Mouse (Mus musculus) forelimb bud, embryonic 11.5 days (tissue): ENCODE data around the gene Vezf1.
A peak's percentile ranks its signal among the peaks of the same experiment; 100 is the strongest.

Experiments
- DNase-seq: peaks from one replicate; pipeline ENCODE4 v3.0.0-alpha.2; 2012; ENCODE audit warnings: low read depth, low spot score

Gene Vezf1

DNA sequence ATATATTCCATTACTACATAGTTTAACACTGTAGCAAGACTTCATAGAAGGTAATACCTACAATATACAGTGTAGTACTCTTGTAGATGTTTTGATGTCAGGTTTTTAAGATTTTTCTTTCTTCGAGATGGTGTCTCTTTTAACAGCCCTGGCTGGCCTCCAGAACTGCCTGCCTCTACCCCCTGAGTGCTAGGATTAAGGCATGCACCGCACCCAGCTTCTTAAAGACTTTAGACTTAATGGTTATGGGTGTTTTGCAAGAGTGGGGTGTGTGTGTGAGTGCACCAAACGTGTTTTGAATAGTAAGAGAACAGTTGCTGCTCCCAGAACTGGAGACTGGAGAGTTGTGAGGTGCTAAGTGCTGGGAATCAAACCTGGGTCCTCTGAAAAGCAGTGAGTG lies 14.3 kb upstream of the Vezf1 start:
- DNase-seq: no peak

DNA sequence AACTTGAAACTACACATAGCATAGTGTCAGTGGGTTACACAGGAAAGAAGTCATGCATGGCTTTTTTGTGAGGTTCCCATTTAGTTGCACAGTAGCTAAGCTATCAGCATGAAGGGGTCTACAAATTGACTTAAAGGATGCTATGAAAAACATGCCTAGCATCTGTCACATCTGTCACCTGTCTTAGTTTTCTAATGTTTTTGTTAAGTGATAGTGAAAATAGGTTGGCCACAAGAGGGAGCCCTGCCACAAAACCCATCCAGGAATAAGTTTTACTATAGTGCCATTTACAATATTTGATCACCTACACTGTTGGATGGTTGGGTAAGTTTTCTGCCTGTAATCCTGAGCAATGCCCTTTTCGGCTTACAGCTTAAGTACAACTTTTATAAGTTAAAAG lies 13.5 kb upstream of the Vezf1 start:
- peak; percentile 59 for DNase-seq

DNA sequence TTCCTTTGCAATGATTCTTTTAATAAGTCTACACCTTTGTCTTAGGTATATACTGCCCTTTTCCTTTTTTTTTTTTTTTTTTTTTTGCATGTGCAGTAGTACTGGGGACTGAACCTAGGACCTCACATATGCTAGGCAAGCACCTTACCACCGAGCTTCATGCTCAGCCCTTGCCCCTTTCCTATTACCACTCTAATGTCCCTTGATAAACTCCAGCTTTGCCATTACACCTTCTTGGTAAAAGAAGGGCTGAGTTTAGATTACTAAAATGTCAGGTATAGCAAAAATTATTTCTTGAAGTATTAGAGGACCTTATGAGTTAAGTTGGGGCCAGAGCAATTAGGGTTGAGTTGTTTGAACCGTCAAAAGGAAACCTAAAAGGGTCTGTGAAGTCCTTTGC lies 12.3 kb upstream of the Vezf1 start:
- DNase-seq: no peak

DNA sequence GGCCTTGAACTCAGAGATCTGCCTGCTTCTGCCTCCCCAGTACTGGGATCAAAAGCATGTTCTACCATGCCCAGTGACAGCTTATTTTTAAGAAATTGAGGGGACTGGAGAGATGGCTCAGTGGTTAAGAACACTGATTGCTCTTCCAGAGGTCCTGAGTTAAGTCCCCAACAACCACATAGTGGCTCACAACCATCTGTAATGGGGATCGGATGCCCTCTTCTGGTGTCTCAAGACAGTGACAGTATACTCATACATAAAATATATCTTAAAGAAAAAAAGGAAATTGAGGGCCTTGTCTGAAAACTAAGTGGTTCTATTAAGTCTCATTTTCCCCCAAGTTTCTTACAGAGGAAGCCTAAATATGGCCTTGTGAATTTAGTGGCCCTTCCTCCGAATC lies 10.3 kb upstream of the Vezf1 start:
- DNase-seq: no peak

DNA sequence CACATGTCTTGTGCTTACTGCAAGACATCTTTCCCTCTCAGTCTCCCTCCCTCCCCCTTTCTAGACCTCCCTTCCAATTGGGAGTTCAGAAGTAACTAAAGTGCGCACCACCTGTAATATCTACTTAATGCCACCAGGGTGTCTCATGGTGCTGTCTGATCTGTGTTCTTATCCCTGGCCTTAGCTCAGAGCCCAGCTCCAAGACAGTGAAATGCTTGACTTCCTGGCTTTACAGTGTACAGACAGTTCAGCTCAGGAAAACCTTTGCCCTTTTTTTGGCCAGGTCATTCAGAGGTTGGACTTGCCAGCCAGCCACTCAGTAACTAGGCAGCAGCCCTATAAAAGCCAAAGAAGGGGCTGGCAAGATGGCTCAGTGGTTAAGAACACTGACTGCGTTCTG lies 8.9 kb upstream of the Vezf1 start:
- DNase-seq: peak; percentile 67

DNA sequence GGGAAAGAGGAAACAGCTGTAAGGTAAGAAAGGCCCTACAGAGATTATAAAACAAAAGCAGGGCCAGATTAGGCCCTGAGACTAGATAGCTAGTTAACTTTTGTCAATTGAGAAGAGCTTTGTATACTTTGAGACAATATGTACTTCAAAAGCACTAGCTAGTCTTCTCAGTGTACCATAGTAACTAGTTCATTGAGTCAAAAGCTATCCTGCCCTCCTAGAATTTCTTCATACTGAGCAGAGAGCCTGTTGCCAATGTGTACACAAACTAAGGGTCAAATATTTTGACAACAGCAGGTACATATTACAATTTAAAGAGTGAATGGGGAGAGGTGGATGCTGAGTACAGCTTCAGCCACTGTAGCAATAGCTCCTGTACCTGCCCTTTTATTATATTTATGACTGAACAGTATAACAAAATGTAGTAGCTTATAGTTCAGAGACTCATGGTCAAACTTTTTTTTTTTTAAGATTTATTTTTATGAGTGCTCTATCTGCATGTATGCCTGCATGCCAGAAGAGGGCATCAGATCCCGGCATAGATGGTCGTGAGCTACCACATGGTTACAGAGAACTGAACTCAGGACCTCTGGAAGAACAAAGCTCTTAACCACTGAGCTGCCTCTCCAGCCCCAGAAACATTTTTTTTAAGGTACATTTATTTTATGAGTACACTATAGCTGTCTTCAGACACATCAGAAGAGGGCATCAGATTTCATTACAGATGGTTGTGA lies 6.0 kb upstream of the Vezf1 start:
- no peak for DNase-seq

DNA sequence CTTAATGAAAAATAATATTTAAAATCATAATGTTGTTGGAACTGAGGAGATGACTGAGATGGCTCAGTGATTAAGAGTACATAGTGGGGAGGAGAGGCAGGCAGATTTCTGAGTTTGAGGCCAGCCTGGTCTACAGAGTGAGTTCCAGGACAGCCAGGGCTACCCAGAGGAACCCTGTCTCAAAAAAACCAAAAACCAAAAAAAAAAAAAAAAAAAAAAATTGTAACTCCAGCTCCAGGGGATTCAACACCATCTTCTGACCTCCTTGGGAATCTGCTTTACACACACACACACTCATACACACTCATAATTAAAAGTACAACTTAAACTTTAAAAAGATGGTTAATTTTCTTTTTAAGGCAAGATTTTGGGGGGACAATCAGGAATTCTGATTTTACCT lies 2.3 kb upstream of the Vezf1 start:
- no peak for DNase-seq

DNA sequence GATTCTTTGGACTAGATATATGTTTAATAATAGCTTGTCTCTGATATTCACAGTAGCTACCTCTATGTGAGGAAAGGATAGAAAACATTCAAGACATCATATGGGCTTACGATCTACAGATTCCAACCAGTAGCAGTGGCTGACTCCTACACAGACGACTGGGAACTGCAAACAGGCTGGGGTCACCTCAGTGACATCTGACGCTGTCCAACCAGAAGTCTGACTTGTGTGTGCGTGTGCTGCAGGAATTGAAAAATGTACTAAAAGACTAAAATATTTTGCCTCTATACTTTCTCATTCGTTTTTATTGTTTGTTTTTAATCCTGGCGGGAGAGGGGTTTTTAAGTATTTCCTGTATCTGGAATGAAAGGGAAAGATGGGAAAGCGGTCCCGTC lies 891 bp upstream of the Vezf1 start:
- DNase-seq: no peak

DNA sequence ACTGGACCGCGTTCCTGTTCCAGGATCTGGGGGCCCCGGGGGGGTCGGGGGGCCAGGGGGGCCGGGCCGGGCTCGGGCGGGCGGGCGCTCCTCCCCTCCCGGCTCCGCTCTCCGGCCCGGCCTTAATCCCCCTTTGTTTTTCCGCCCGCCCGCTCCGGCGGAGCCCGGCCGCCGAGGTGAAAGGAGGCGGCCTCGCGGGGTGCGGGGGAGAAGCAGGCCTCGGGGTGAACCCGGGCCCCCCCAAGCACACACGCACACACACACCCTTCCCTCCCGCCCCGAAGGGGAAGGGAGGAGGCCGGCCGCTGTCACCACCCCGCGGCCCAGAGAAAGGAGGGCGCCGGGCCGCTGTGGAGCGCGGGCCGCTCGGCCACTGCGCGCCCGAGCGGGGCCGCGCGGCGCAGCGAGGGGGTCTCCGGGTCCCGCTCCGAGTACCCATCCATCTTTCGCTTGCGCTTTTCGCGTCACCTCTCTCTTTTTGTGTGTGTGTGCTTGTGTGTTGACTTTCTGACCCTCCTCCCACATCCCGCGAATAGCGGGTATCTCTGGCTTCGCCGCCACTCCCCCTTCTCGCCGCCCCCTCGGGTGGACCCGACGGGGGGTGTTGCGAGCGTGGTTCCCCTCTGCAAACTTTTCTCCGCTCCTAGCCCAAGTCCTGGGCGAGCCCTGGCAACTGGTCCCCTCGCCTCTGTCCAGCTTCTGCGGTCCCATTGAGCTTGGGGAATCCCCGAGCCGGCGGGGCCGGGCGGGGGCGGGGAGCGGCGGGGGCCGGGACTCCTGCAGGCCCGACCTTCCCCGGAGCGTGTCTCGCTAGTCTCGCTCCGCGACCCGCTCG lies 549 bp downstream of the Vezf1 start:
- no peak for DNase-seq

DNA sequence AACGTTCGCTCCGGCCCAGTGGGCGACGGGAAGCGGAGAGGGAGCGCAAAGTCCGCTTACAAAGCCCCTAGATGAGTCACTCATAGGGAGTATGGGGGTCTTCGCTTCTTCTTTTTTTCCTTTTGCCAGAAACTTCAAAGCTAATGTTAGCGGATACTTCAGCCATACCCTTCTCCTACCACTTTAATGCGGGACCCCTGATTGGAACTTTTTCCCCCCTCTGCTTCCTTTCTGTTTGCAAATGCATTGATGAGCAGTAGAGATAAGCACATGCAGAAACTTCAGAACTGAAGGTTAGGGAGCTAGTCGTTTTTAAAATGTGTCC lies 1.1 kb downstream of the Vezf1 start:
- DNase-seq: no peak

DNA sequence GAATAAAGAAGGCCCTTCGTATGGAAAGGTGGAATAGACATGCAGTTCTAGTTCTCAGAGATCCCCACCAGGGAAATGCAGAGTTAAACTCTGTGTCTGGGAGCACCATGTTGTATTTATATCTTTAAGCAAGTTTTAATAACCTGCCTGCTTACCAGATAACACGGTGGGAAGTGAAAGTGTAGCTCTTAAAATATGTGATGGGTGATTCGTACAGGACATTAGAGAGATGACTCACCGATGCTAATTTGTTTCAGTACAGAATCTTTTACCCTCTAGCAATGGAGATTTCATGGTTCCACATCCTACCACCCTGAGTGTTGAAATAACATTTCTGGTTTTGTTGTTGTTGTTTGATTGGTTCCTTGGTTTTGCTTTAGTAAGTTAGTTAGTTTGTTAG lies 2.3 kb downstream of the Vezf1 start:
- no peak for DNase-seq

DNA sequence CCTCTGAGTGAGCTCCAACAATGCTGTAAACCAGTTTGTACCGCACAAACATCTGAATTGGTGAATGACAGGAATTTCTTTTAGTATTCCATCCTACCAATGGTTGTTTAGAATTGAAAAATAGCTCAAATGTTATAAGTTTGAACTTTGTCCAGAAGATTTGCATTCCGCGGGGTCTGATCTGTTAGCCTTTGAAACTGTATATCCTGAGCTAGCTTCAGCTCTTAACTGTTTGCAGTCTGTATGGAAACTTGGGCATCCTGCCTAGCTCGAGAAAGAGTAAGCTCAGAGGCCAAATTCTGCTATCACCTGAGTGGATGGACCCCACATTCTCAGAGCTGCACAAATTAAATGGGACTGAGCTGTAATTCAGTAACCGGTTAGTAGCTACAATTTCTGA lies 3.0 kb downstream of the Vezf1 start:
- DNase-seq: no peak

DNA sequence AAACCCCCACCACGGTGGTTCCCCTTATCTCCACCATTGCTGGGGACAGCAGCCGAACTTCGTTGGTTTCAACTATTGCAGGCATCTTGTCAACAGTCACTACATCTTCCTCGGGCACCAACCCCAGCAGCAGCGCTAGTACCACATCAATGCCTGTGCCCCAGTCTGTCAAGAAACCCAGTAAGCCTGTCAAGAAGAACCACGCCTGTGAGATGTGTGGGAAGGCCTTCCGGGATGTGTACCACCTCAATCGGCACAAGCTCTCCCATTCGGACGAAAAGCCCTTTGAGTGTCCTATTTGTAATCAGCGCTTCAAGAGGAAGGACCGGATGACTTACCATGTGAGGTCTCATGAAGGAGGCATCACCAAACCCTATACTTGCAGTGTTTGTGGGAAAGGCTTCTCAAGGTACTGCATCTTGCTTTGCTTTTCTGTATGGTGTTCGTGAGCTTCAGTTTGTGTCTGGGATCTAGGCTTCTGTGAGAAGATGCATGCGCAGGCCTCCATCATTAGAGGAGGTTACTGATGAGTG lies 5.3 kb downstream of the Vezf1 start:
- DNase-seq: no peak

DNA sequence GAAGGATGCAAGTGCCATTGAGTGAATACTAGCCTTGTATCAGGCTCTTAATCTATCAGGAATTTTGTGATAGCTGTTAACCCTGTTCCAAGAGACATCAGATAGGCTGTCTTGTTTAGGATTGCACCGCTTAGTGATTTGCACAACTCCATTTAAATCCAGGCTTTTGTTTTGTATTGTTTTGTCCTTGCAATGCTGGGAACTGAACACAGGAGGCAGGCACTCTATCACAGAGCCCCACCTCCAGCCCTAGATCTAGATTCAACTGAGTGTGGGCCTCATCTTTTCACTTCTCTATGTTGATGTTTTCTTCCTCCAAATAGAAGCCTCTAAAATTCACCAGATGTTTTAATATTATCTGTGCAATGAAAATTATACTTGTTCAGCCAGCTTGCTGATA lies 7.6 kb downstream of the Vezf1 start:
- no peak for DNase-seq

DNA sequence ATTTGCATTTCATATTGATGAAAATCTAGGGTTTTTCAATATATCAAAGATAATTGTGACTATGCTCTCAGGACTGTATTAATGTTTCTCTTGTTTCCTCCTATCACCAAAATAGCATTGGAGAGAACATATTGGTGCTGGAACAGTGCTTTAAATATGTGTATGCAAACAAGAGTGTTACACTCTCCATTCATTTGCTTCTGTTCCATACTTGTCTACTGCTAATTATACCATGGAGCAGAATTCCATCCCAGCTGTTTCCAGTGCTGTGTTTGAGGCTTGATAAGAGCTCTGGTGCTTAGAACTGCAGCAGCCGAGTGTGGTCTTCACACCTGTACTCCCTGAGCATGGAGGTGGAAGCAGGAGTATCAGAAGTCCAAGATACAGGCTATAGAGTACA lies 8.3 kb downstream of the Vezf1 start:
- DNase-seq: no peak

DNA sequence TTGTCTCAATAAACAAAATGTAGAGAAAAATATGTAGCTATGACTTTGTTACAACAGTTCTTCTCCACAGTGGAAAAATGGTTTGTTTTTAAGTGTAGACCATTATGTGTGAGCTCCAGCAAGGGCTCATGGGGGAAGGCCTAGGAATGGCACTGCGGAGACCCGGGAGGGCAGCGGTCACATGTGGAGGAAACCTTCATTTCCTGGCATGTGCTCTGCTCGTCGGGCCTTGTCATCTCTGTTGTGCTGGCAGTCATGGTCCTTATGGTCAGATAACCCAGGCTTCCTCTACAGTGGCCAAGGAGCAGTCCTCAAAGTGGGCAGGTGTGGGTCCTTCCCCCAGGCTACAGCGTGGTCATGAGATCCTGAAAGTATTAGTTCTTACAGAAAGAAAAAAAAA lies 15.6 kb downstream of the Vezf1 start:
- DNase-seq: no peak

DNA sequence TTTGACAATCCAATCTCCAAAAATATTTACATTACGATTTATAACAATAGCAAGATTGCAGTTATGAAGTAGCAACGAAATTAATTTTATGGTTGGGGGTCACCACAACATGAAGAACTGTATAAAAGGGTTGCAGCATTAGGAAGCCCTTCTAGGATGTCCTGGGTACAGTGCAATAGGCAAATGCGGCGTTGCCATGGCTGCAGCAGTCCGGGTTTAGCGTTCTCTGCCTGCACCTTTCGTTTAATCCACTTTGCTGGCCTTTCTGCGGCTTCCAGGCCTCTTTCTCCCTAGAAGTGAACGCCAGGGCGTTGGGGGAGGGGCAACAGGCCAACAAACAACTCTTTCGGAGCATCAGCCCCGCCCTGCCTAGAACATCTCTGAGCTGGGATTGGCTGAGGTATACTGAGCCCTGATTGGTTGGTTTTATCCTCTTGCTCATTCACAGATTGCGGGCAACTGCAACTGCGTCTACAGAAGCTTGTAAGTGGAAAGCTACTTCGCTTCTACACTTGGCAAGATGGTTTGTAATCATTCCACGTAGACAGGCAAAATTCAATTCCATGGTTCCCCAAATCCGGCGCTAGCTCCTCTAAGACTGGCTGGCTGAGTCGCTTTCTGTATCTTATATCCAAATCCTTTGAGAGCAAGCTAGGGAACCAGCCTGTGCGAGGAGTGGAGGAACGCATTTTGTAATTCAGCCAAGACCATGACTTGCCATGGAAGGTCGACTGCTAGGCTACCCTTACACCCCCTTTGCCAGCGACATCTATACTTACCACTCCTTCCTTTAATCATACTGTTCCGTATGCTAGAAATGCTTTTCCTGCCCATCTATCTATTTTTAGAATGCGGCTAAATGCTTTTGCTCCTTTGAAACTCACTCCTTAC lies 18.9 kb downstream of the Vezf1 start:
- peak; percentile 96 for DNase-seq

DNA sequence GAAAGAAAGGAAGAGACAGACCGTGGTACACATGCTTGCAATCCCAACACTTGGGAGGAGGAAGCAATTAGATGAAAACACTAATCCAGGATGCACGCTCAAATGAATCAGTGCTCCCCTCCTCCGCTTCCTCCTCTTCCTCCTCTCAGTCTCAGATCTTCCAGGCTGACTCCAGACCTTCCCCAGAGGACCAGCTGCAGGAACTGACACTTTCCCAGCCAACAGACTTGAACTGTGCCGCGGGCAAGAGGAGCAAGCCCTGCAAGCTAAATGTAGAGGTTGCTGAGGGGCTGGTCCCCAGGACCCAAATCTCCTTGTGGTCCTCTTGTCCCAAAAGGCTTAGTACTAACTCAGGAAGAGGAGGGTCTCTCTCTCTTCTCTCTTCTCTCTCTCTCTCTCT lies 21.1 kb downstream of the Vezf1 start:
- DNase-seq: no peak

DNA sequence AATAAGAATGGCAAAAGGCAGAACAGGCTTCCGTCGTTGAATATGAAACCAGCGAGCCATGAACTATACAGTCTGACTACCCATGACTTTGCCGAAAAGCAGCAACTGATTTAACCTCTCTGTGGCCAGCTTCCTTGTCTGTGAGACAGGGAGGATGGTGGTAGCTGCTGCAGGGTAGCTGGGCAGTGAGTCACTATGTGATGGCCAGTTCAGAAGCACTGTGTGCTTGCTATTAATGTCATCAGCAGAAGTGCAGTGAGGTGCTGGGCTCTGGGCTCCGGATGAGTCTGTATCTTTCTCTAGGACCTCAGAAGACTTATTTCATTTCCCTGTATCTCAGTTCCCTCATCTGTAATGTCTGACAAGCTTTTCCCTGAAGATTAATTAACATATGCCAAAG lies 22.2 kb downstream of the Vezf1 start:
- no peak for DNase-seq

DNA sequence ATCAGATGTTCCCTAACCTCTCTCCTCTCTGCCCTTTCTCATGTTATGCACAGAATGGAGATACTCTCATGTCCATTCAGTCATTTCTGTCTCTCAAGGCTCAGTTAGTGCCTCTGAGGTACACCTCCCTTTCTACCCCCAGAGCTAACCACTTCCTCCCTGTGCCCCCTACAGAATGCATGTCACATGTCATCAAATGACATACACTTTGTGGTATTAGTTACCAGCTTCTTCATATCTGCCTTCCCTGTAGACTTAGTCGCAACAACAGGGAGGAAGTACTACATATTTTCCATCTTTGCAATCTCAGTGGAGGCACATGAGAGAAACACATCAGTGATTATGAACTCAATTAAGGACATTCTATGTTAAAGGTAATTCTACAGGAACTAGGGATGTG lies 23.9 kb downstream of the Vezf1 start:
- no peak for DNase-seq

DNA sequence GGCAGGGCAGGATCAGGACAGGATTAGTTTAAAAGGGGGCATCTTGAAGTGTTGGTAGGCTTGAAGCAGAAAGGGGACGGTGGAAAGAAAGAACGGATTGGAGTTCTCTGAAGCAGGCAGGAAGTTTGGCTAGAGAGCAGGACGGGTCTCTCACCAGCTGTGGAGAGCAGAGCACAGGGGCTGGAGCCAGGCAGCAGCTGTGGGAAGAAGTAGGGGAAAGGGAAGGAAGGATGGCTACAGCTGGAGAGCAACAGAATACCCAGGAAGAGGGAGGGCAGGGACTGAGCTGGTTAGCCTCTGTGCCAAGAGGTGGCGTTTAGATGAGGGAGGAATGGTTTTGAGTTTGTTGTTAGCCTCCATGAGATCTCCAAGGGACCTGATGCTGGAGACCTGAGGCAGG lies 29.1 kb downstream of the Vezf1 start:
- no peak for DNase-seq

DNA sequence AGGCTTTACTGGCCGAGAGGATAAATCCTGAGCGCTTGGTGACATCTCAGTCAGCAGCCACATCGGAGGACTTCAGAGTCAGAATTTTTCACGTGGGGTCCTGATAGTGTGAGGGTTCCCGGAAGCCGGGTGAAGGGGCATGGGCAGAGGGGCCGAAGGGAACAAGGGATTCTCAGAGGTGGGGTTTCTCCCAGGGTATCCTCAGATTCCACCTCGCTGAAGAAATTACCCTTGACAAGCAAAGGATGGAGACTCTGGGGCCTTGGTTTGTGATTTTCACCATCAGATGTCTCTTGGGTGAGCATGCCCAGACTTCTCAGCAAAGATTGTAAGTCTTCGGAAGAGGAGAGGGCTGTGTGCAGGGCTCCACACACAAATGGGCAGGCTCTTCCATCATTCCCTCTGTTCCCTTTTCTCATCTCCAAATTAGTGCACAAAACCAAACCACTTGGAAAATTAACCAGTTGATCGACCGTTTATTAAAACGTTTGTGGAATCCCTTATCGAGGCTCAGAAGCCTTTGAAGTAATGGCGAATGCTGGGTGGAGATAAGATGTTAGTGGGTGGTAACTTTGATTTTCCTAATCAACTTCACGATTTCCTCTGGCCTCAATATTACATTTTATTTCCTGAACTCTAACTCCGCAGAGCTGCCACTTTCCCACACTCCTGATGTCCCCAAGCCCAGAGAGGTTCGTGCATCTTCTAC lies 30.1 kb downstream of the Vezf1 start, which contains the start of gene Cuedc1:
TSS of gene Cuedc1 (plus strand) at position 38 of the 709 bp plus-strand sequence.
- no peak for DNase-seq
